Mouse (Mus musculus): ENCODE results near the gene Vps11.
"Not testable (repeated sequence)": the region's sequence is repeated elsewhere in the genome, so short reads cannot be mapped to it uniquely, and the experiment has no call there.

Gene Vps11

DNA sequence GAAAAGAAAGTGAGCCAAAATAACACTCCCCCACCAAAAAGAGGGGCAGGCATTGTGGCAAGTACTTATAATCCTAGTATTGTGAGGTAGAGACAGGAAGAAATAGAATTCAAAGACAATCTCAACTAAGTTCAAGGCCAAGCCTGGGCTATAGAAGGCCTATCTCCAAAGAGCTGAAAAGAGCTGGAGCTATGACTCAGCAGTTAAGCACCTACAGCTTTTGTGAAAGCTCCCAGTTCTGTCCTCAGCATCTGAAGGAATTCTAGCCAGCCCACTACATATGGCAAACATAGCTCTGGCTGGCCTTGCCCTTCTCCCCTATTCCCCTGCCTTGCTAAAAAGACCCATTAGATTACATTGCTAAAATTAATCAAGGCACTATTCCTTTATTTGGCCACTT lies 11.9 kb upstream of the Vps11 start:
- DNase-seq = no peak

GRCm38 (mm10) chr9:44364480-44364879 lies 3.0 kb upstream of the Vps11 start:
- DNase-seq = no peak

- DNase-seq = not testable (repeated sequence)
Measured at GRCm38 (mm10) chr9:44361931-44362330, 461 bp upstream of the Vps11 start.

GRCm38 (mm10) chr9:44357207-44357606 lies 4.3 kb downstream of the Vps11 start:
- no peak for DNase-seq

GRCm38 (mm10) chr9:44353142-44353541 lies 8.3 kb downstream of the Vps11 start:
- DNase-seq = no peak

DNA sequence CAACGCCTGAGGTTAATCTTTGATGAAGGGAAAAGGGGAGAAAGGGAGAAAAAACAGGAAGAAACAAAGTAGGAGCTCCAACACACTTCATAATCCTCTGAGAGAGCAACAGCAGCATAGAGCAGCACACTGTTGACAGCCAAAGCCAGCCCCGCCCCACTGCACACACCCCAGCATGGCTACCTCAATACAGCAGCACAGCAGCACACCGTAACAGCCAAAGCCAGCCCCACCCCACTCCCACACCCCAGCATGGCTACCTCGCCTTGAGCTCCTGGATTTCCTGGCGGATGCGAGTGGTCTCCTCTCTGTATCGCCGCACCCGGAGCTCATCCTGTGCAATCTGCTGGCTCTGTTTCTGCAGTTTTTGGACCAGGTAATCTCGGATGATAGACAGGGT lies 9.1 kb downstream of the Vps11 start:
- DNase-seq = no peak

GRCm38 (mm10) chr9:44351396-44351795 lies 10.1 kb downstream of the Vps11 start:
- DNase-seq = peak; percentile 25

DNA sequence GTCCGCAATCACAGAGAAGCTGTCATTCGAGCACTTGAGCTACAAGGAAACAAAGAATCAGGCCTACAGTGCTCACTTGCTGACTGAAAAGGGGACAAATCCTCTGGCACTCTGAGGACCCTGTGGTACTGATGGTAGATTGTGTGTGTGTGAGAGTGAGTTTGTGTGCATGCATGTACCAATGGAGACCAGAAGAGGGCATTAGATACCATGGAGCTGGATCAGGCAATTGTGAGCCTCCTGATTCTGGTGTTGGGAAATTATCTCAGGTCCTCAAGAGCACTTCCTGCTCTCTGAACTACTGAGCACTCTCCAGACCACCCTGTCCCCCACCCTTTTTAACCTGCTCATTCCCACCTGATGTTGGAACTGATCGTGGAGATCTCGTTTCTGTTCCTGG lies 12.9 kb downstream of the Vps11 start:
- no peak for DNase-seq

DNA sequence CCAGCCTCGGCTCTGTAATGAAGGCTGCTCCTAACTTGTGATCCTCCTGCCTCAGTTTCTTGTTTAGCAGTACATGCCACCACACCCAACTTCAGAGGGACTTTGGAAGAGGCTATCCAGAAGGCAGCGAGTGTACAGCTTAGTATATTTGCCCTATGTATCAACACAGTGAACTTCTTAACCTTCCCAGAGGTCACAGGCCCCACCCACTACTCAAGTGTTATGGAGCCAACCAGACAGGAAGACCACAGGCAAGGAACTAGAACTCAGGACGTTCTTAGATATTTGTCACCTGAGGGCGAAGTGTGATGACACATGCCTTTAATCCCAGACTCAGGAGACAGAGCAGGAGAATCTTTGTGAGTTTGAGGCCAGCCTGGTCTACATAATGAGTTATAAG lies 13.8 kb downstream of the Vps11 start:
- DNase-seq = no peak

- DNase-seq = no peak
Measured at GRCm38 (mm10) chr9:44347166-44347565, 14.3 kb downstream of the Vps11 start.

DNA sequence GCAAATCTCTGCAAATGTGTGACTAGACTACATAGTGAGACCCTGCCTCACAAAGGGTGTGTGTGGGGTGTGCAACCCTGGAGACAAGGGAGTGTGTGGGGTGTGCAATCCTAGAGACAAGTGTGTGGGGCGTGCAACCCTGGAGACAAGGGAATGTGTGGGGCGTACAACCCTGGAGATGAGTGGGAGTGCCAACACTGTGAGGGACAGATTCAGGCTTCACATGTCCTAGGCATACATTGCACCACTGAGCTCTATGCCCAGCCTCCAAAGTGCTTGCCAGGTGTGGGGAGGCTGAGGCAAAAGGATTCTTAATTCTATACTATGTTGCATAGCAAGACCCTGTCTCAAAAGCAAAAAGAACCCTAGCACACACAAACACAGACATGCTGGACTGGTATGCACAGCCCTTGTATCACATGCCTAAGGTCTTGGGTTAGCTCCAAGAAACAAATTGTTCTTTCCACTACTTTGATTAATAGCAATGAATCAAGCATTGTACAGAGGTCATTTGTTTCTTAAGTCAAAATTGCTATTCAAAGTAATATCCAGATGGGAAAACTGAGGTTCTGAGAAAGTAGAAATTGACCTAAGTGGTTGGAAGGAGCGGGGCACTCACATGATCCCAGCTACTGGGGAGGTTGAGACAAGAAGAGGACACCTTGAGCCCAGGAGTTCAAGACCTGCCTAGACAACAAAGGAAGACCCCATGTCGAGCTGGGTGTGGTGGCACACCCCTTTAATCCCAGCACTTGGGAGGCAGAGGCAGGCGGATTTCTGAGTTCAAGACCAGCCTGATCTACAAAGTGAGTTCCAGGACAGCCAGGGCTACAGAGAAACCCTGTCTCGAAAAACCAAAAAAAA lies 15.7 kb downstream of the Vps11 start:
- DNase-seq = peak; percentile 31

GRCm38 (mm10) chr9:44343781-44344421 lies 17.6 kb downstream of the Vps11 start, which contains the start of gene Hmbs:
Gene Hmbs (minus strand): TSS chr9:44344228.
- peak; percentile 93 for DNase-seq

- DNase-seq = no peak
Measured at GRCm38 (mm10) chr9:44343290-44343689, 18.2 kb downstream of the Vps11 start.

DNA sequence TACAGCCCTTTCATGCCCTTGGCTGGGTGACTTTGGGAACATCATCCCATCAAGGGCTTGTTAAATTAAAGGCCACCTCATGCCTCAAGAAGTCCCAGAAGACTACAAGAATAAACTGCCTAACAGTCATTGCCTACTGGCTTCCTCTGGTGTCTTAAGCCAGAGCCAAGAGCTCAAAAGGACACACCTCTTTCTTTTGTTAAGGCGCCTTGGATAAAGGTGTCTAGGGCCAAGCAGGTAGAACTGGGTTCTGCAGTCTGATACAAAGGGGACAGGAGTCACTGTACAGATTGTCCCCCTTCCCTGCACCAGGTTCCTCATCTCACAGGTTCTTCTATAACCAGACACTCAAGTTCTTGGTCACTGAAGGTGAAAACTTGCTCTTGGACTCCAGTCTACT lies 18.9 kb downstream of the Vps11 start:
- no peak for DNase-seq

GRCm38 (mm10) chr9:44342173-44342572 lies 19.3 kb downstream of the Vps11 start:
- no peak for DNase-seq

DNA sequence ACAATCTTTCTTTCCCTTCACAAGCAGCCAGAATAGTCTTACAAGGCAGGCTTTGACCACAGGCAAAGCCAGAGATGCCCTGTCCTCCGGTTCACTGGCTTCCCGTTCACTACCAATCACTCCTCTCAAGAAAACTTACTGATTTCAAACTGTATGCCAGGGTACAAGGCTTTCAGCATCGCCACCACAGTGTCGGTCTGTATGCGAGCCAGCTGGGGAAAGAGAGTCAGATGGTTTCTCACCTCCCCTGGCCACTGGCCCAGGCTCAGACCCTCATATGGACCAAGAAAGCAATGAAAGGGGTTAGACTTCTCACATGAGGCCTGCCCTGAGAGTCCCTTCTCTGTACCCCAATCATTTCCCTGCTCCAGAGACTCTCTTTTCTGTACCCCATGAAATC lies 20.0 kb downstream of the Vps11 start:
- no peak for DNase-seq

DNA sequence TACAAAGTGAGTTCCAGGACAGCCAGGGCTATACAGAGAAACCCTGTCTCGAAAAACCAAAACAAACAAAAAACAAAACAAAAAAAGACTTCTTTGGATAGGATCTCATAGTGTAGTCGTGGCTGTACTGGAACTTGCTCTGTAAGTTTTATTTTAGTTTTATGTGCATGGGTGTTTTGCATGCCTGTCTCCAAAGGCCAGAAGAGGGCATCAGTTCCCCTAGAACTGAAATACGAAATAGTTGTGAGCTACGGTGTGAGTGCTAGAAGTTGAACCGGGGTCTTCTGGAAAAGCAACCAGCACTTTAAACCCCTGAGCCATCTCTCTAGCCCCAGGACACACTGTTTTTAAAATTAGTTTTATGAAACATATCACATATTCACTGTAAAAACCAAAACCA lies 22.9 kb downstream of the Vps11 start:
- no peak for DNase-seq

- DNase-seq = no peak
Measured at GRCm38 (mm10) chr9:44337436-44338169, 23.9 kb downstream of the Vps11 start.

DNA sequence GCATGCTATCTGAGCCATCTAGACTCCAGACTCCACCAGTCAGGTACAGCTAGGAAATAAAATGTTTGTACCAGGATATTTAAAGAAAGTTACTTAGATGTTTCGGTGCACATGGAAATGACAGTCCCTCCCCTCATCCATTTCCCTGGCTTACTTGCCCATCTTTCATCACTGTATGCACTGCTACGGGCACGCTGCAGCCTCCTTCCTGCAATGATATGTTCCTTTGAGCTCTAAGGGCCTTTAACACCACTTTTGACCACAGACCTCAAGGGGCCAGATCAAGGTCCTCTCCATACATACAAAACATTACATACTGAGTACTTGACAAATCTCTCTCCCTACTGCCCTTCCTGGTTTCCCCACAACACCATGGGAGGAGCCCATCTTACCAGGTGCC lies 24.5 kb downstream of the Vps11 start:
- DNase-seq = no peak

DNA sequence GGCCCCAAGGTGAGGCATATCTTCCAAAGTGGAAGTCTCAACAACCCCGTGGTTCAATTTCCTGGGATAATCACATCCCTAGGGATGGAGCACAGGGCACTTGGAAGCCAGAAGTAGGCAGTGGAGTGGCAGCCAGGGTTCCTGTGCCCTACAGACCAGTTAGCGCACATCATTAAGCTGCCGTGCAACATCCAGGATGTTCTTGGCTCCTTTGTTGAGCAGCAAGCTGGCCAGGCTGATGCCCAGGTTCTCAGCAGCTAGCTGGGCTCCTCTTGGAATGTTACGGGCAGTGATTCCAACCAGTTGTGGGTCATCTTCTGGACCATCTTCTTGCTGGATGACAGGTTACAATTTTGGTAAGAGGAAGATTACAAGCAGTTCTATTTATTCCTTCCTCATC lies 25.0 kb downstream of the Vps11 start:
- not testable (repeated sequence) for DNase-seq

GRCm38 (mm10) chr9:44336093-44336406 lies 25.4 kb downstream of the Vps11 start:
- DNase-seq = no peak

- DNase-seq = peak; percentile 33
Measured at GRCm38 (mm10) chr9:44335331-44336092, 26.0 kb downstream of the Vps11 start.

Measured in right cerebral cortex, adult 18-20 months (tissue).